In genomic region chr12:76918113-76918512, GRCm38 (mm10) we compare ENCODE assay signal across 23 mouse cellular contexts. TPM values are rescaled to one million over a fixed set of nuclear protein-coding genes. Genes with fewer than 3 reads are reported as not detected.
DNase-seq lines count a peak whose midpoint lies in the region; ATAC-seq and TF ChIP-seq lines count a peak whose summit lies in the region.
"Had no signal": no experiment of that assay in that cellular context is flagged by ENCODE, and none has a peak within 500 bp of the region (broad histone marks: within the 10 kb centered on the region; RNA-seq: fewer than 3 reads in every experiment).

No protein-coding gene starts in this region.

- H3K4me1 ChIP-seq in G1E (ENCODE audit: insufficient read depth, low read depth, low read length) = peaks cover 11% of the 10 kb centered on the region
- peaks cover 49% of the 10 kb centered on the region for H3K4me1 ChIP-seq in liver, embryonic 15.5 days (replicated peaks)
- H3K4me1 ChIP-seq: hindbrain, embryonic 15.5 days; intestine, embryonic 15.5 days; kidney, embryonic 15.5 days; limb, embryonic 10.5 days had no signal

- H3K36me3 ChIP-seq in G1E (replicated peaks) = peaks cover 67% of the 10 kb centered on the region
- H3K36me3 ChIP-seq in liver, embryonic 15.5 days (replicated peaks) = peaks cover 61% of the 10 kb centered on the region

- WGBS in liver, embryonic 15.5 days (ENCODE audit: insufficient replicate concordance) = 64% methylated on average over 6 of the region's 6 CpGs

- no peak for ATAC-seq in G1E (ENCODE audit: extremely low read depth, insufficient number of reproducible peaks, low FRiP score, poor library complexity, severe bottlenecking)
- peak; percentile 36; the same call in 1 of the 2 replicates for ATAC-seq in liver, embryonic 15.5 days (ENCODE audit: insufficient read depth)
- ATAC-seq in megakaryocyte, adult 5-6 weeks (ENCODE audit: poor library complexity, severe bottlenecking) = no peak
- ATAC-seq: forebrain, embryonic 14.5 days; intestine, embryonic 15.5 days had no signal

- H3K9ac ChIP-seq in liver, embryonic 15.5 days = no peak overlapping the region
- H3K9ac ChIP-seq: hindbrain, embryonic 15.5 days; intestine, embryonic 15.5 days; kidney, embryonic 15.5 days had no signal

- DNase-seq in 3T3-L1 (ENCODE audit: low read depth, low spot score) = peak; percentile 25
- DNase-seq in G1E (ENCODE audit: low spot score) = no peak
- DNase-seq in adrenal gland, postnatal 36 days = peak; percentile 39 to 53
- DNase-seq in ovary, postnatal 36 days (ENCODE audit: low spot score) = no peak
- DNase-seq in spleen, postnatal 4 days (ENCODE audit: low spot score in 2 of 2) = no peak
- DNase-seq: cerebellum, adult 9-11 months; gastrocnemius, postnatal 14 days; heart, adult 18-20 months; heart, postnatal 36 days; kidney, postnatal 4 days; layer of hippocampus, adult 9-11 months; lung, adult 18-20 months; thymus, postnatal 25 days had no signal

- H3K9me3 ChIP-seq in G1E (replicated peaks) = no peaks in the 10 kb centered on the region
- no peaks in the 10 kb centered on the region for H3K9me3 ChIP-seq in liver, embryonic 15.5 days (replicated peaks)
- H3K9me3 ChIP-seq: hindbrain, embryonic 15.5 days; intestine, embryonic 15.5 days; kidney, embryonic 15.5 days; limb, embryonic 10.5 days; midbrain, embryonic 10.5 days had no signal

- H3K4me2 ChIP-seq in liver, embryonic 15.5 days = peak overlapping the region; percentile 36
- H3K4me2 ChIP-seq: hindbrain, embryonic 15.5 days; intestine, embryonic 15.5 days; kidney, embryonic 15.5 days had no signal

- 0 out of 2 replicates have a peak overlapping the region, but pooled peaks have one; percentile 5 for H3K4me3 ChIP-seq in G1E (ENCODE audit: low read depth, low read length)
- H3K4me3 ChIP-seq in liver, embryonic 15.5 days (replicated peaks) = no peak overlapping the region
- H3K4me3 ChIP-seq: erythroblast, embryonic 14.5 days; hindbrain, embryonic 15.5 days; intestine, embryonic 15.5 days; kidney, embryonic 15.5 days; left cerebral cortex, adult 2 months; limb, embryonic 10.5 days; midbrain, embryonic 10.5 days had no signal

- TF ChIP-seq CTCF in G1E (IDR thresholded peaks at IDR 0.05; ENCODE audit: low read depth, low read length) = no peak

- peak overlapping the region; percentile 49 for H3K27ac ChIP-seq in liver, embryonic 15.5 days (replicated peaks)
- H3K27ac ChIP-seq: hindbrain, embryonic 15.5 days; intestine, embryonic 15.5 days; kidney, embryonic 15.5 days; left cerebral cortex, adult 2 months; limb, embryonic 10.5 days; midbrain, embryonic 10.5 days had no signal

- no peaks in the 10 kb centered on the region for H3K27me3 ChIP-seq in G1E (ENCODE audit: insufficient read depth, low read length)
- no peaks in the 10 kb centered on the region for H3K27me3 ChIP-seq in liver, embryonic 15.5 days
- H3K27me3 ChIP-seq: hindbrain, embryonic 15.5 days; intestine, embryonic 15.5 days; kidney, embryonic 15.5 days had no signal

RNA-seq across cellular contexts. Expression of gene Max, which starts 43.9 kb away (rescaled TPM):
- total RNA-seq in G1E (2014; fragmentation: Nextera tagmentation) (252 and 272 TPM in 2 replicates), G1E (2017) (128 and 136 TPM in 2 replicates)
- polyA plus RNA-seq in G1E (2012) = 129 and 144 TPM in 2 replicates
- 10 to 100 TPM; 63.4 to 73.8 TPM for total RNA-seq in adrenal gland, postnatal 36 days (2021)
- polyA plus RNA-seq in liver, embryonic 15.5 days (2015; fragmentation: Nextera tagmentation; extraction: Ambion mirVana) = 6.4 and 6.7 TPM in 2 replicates
- 130 and 142 TPM in 2 replicates for total RNA-seq in megakaryocyte, adult 5-6 weeks (2015)
- 125 and 175 TPM in 2 replicates for total RNA-seq in megakaryocyte, adult 5-6 weeks (2017)

Comparison
In these comparisons a context has a peak if more than half of its experiments do, and no peak if none do; other contexts are left out.
1. DNase-seq: peak in 3T3-L1 (single experiment) and adrenal gland, postnatal 36 days (2 of 2); none in G1E (single experiment), ovary, postnatal 36 days (single experiment) and spleen, postnatal 4 days (0 of 2).